Mouse (Mus musculus) 416B (cell line): ENCODE data around the gene Pou5f1.
"Not testable (repeated sequence)": the region's sequence is repeated elsewhere in the genome, so short reads cannot be mapped to it uniquely, and the experiment has no call there.

Experiments used
- DNase-seq: peaks from one replicate; pipeline ENCODE4 v3.0.0; 2011; ENCODE audit warnings: low read depth

Pou5f1 gene

GRCm38 (mm10) chr17:35505776-35506175, at the start of gene Pou5f1:
TSS of gene Pou5f1 (plus strand) at chr17:35506018.
- no peak for DNase-seq

GRCm38 (mm10) chr17:35458247-35458646, 47.6 kb upstream of the Pou5f1 start:
- not testable (repeated sequence) for DNase-seq

- DNase-seq = not testable (repeated sequence)
These were observed 45.1 kb upstream of the Pou5f1 start for GRCm38 (mm10) chr17:35460513-35461341.

- not testable (repeated sequence) for DNase-seq
These were observed 40.2 kb upstream of the Pou5f1 start for GRCm38 (mm10) chr17:35465651-35466050.

- DNase-seq = not testable (repeated sequence)
These were observed 36.9 kb upstream of the Pou5f1 start for GRCm38 (mm10) chr17:35468936-35469335.

- no peak for DNase-seq
These were observed 35.7 kb upstream of the Pou5f1 start, which contains the start of gene H2-Q10 for GRCm38 (mm10) chr17:35469842-35470751. TSS of gene H2-Q10 (plus strand) at chr17:35470089.

- DNase-seq = peak; percentile 71
These were observed 21.8 kb upstream of the Pou5f1 start for GRCm38 (mm10) chr17:35484066-35484465.

GRCm38 (mm10) chr17:35485702-35486101, 20.1 kb upstream of the Pou5f1 start:
- no peak for DNase-seq

- no peak for DNase-seq
These were observed 19.1 kb upstream of the Pou5f1 start for GRCm38 (mm10) chr17:35486726-35487125.

GRCm38 (mm10) chr17:35488041-35488440, 17.8 kb upstream of the Pou5f1 start:
- DNase-seq = no peak

GRCm38 (mm10) chr17:35490320-35490719, 15.5 kb upstream of the Pou5f1 start:
- no peak for DNase-seq

- DNase-seq = no peak
These were observed 8.7 kb upstream of the Pou5f1 start for GRCm38 (mm10) chr17:35497124-35497523.

GRCm38 (mm10) chr17:35502226-35502625, 3.6 kb upstream of the Pou5f1 start:
- no peak for DNase-seq

- DNase-seq = no peak
These were observed 3.1 kb upstream of the Pou5f1 start for GRCm38 (mm10) chr17:35502762-35503161.

- no peak for DNase-seq
These were observed 2.0 kb upstream of the Pou5f1 start for GRCm38 (mm10) chr17:35503849-35504248.

GRCm38 (mm10) chr17:35504628-35505481, 963 bp upstream of the Pou5f1 start:
- no peak for DNase-seq

GRCm38 (mm10) chr17:35506881-35507280, 1.1 kb downstream of the Pou5f1 start:
- no peak for DNase-seq

GRCm38 (mm10) chr17:35507556-35508260, 1.9 kb downstream of the Pou5f1 start:
- DNase-seq = peak; percentile 34

- not testable (repeated sequence) for DNase-seq
These were observed 2.5 kb downstream of the Pou5f1 start for GRCm38 (mm10) chr17:35508279-35508678.

GRCm38 (mm10) chr17:35509284-35509683, 3.5 kb downstream of the Pou5f1 start:
- DNase-seq = peak; percentile 62
